Mouse (Mus musculus) forebrain, postnatal 0 days (tissue): ENCODE data around the gene Plcl2. TPM values are rescaled to one million over a fixed set of nuclear protein-coding genes. Genes with fewer than 3 reads are reported as not detected.

ENCODE experiments used
- ATAC-seq: fragments of 200-750 bp; cut with Nextera tagmentation; 2 replicates; pipeline ENCODE4 v1.8.0; 2017; ENCODE audit warnings: mild to moderate bottlenecking, moderate library complexity
- DNase-seq: peaks from one replicate; pipeline ENCODE4 v3.0.0-alpha.2; 2015
- H3K27ac ChIP-seq: fragments of 300-500 bp; sonication (generic); 2 replicates; pipeline ENCODE4 v1.5.1; 2014; ENCODE audit warnings: low read depth, mild to moderate bottlenecking, antibody characterized with exemption, low read length, moderate library complexity, mixed read lengths
- H3K27me3 ChIP-seq: fragments of 300-500 bp; sonication (generic); 2 replicates; pipeline ENCODE4 v1.6.1; 2014; ENCODE audit warnings: mild to moderate bottlenecking, low read length, mixed read lengths; ENCODE audit not compliant: insufficient read depth
- H3K36me3 ChIP-seq: fragments of 300-500 bp; sonication (generic); 2 replicates; pipeline ENCODE4 v1.6.1; 2014; ENCODE audit warnings: mild to moderate bottlenecking, moderate library complexity; ENCODE audit not compliant: insufficient read depth
- H3K4me1 ChIP-seq: fragments of 300-500 bp; sonication (generic); 2 replicates; pipeline ENCODE4 v1.6.1; 2014; ENCODE audit warnings: antibody characterized with exemption; ENCODE audit not compliant: insufficient read depth
- H3K4me2 ChIP-seq: fragments of 300-500 bp; sonication (generic); 2 replicates; pipeline ENCODE4 v1.6.1; 2014; ENCODE audit warnings: low read depth, mild to moderate bottlenecking, moderate library complexity
- H3K4me3 ChIP-seq: fragments of 300-500 bp; sonication (generic); 2 replicates; pipeline ENCODE4 v1.5.1; 2014; ENCODE audit warnings: low read depth, low read length, mixed read lengths
- H3K9ac ChIP-seq: fragments of 300-500 bp; sonication (generic); 2 replicates; pipeline ENCODE4 v1.6.1; 2014; ENCODE audit warnings: mild to moderate bottlenecking
- H3K9me3 ChIP-seq: fragments of 300-500 bp; sonication (generic); 2 replicates; pipeline ENCODE4 v1.6.1; 2016; ENCODE audit warnings: low read length
- CTCF ChIP-seq: sonication (generic); IDR thresholded peaks from 2 replicates; pipeline ENCODE4 v1.5.1; 2016; ENCODE audit warnings: antibody characterized with exemption, control low read depth, low read depth
- WGBS: fragments of 180-500 bp; shearing (Covaris S2); extraction: QIAGEN DNeasy Blood & Tissue Kit; methylation state at CpG from one replicate; pipeline ENCODE4 v1.1.7; 2014; 5-methylcytosine and 5-hydroxymethylcytosine counted together
- polyA plus RNA-seq: library from polyadenylated mRNA; unstranded; fragments of >200 nt; fragmentation: Nextera tagmentation; extraction: Ambion mirVana; gene quantifications from 2 replicates; pipeline ENCODE4 v1.2.1, GENCODE M21; 2015
- total RNA-seq: library from RNA; depleted of rRNA; stranded (reverse); fragments of >200 nt; gene quantifications from 2 replicates; pipeline ENCODE4 v1.2.3, GENCODE M21; 2014

Gene Plcl2
- total and polyA plus RNA-seq, 2 experiments from 2014 or later = 9.8 to 59.3 TPM

- H3K27ac ChIP-seq = no peak overlapping the region
- H3K4me1 ChIP-seq = no peaks in the 10 kb centered on the region
- no peak for ATAC-seq
- no peak overlapping the region for H3K4me3 ChIP-seq
- no peak overlapping the region for H3K4me2 ChIP-seq
- TF ChIP-seq CTCF = no peak
- DNase-seq = no peak
- WGBS = 90% methylated on average over 3 of the region's 3 CpGs
- no peaks in the 10 kb centered on the region for H3K36me3 ChIP-seq
- no peaks in the 10 kb centered on the region for H3K27me3 ChIP-seq
- no peaks in the 10 kb centered on the region for H3K9me3 ChIP-seq
- H3K9ac ChIP-seq = no peak overlapping the region
Measured at GRCm38 (mm10) chr17:50488406-50488805, 20.8 kb upstream of the Plcl2 start.

GRCm38 (mm10) chr17:50488895-50489294 lies 20.3 kb upstream of the Plcl2 start:
- no peak overlapping the region for H3K9ac ChIP-seq
- DNase-seq = no peak

GRCm38 (mm10) chr17:50490644-50491430 lies 18.4 kb upstream of the Plcl2 start:
- Histone ChIP-seq H3K27me3 (no peaks in the 10 kb centered on the region), H3K4me2 (no peak overlapping the region), H3K4me1 (no peaks in the 10 kb centered on the region), H3K9ac (no peak overlapping the region), H3K36me3 (no peaks in the 10 kb centered on the region), H3K9me3 (no peaks in the 10 kb centered on the region), H3K4me3 (no peak overlapping the region), H3K27ac (no peak overlapping the region)
- ATAC-seq (no peak), DNase-seq (no peak)
- no peak for TF ChIP-seq CTCF
- 77% methylated on average over 11 of the region's 11 CpGs for WGBS

More at GRCm38 (mm10) chr17:50488895-50489294, 20.3 kb upstream of the Plcl2 start:
- H3K4me3 ChIP-seq = no peak overlapping the region
- no peaks in the 10 kb centered on the region for H3K36me3 ChIP-seq
- H3K27me3 ChIP-seq = no peaks in the 10 kb centered on the region
- WGBS = 83% methylated on average over 2 of the region's 2 CpGs
- TF ChIP-seq CTCF = no peak
- no peak overlapping the region for H3K27ac ChIP-seq
- ATAC-seq = no peak
- no peaks in the 10 kb centered on the region for H3K4me1 ChIP-seq
- no peak overlapping the region for H3K4me2 ChIP-seq
- H3K9me3 ChIP-seq = no peaks in the 10 kb centered on the region

- H3K27ac ChIP-seq = no peak overlapping the region
- TF ChIP-seq CTCF = no peak
- H3K9me3 ChIP-seq = no peaks in the 10 kb centered on the region
- H3K4me2 ChIP-seq = no peak overlapping the region
- DNase-seq (no peak), ATAC-seq (no peak)
- H3K36me3 ChIP-seq = no peaks in the 10 kb centered on the region
- no peaks in the 10 kb centered on the region for H3K4me1 ChIP-seq
- 84% methylated on average over 3 of the region's 3 CpGs for WGBS
- no peaks in the 10 kb centered on the region for H3K27me3 ChIP-seq
- no peak overlapping the region for H3K4me3 ChIP-seq
- H3K9ac ChIP-seq = no peak overlapping the region
Measured at GRCm38 (mm10) chr17:50491496-50491895, 17.7 kb upstream of the Plcl2 start.

GRCm38 (mm10) chr17:50495216-50495889 lies 13.8 kb upstream of the Plcl2 start:
- Histone ChIP-seq H3K4me1 (peaks cover 6% of the 10 kb centered on the region; the same call in 1 of the 2 replicates), H3K4me3 (no peak overlapping the region), H3K9me3 (no peaks in the 10 kb centered on the region), H3K9ac (no peak overlapping the region), H3K36me3 (no peaks in the 10 kb centered on the region), H3K27me3 (no peaks in the 10 kb centered on the region), H3K27ac (no peak overlapping the region), H3K4me2 (no peak overlapping the region)
- WGBS = 77% methylated on average over 10 of the region's 10 CpGs
- no peak for TF ChIP-seq CTCF
- no peak for ATAC-seq
- DNase-seq = no peak

GRCm38 (mm10) chr17:50498062-50498697 lies 11.0 kb upstream of the Plcl2 start:
- WGBS = 16% methylated on average over 7 of the region's 7 CpGs
- H3K9me3 ChIP-seq = no peaks in the 10 kb centered on the region
- H3K4me1 ChIP-seq = peaks cover 6% of the 10 kb centered on the region; the same call in 1 of the 2 replicates
- ATAC-seq = peak; percentile 27; the same call in 1 of the 2 replicates
- H3K4me2 ChIP-seq = no peak overlapping the region
- no peaks in the 10 kb centered on the region for H3K27me3 ChIP-seq
- no peak overlapping the region for H3K4me3 ChIP-seq
- H3K27ac ChIP-seq = no peak overlapping the region
- TF ChIP-seq CTCF = no peak
- no peak for DNase-seq
- H3K9ac ChIP-seq = no peak overlapping the region
- H3K36me3 ChIP-seq = no peaks in the 10 kb centered on the region
